12 mouse cellular contexts compared by ENCODE assay signal in the genomic region with DNA sequence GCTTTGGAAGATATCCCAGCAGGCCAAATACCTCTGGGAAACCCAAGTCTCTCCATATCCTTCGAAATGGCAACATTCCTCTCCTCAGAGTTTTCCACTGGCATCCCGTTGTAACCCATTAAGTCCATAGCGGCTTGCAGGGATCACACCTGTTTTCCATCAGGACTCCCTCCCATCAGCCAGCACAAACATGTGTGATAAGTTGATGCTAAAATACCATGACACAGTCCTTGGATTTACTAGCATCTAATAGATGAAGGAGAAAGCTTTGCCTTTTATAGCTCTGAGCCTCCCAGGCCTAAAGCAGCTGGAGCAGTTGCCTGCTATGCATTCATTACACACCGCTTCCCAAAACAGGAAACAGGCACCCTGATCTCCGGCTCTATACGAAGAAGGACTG.
DNase-seq lines count a peak whose midpoint lies in the region; ATAC-seq and TF ChIP-seq lines count a peak whose summit lies in the region.
"Had no signal": no experiment of that assay in that cellular context is flagged by ENCODE, and none has a peak within 500 bp of the region (broad histone marks: within the 10 kb centered on the region; RNA-seq: fewer than 3 reads in every experiment).

No protein-coding gene starts in this region.

- no peaks in the 10 kb centered on the region for H3K9me3 ChIP-seq in limb, embryonic 14.5 days (ENCODE audit: control insufficient read depth, low read length)
- H3K9me3 ChIP-seq: forebrain, embryonic 15.5 days had no signal

- intact Hi-C loops in gastrocnemius, adult 2 months (cut with DNase I), result no loop called here

- no peak for TF ChIP-seq CTCF in gastrocnemius, adult 2 months (IDR thresholded peaks at IDR 0.05)
- no peak for TF ChIP-seq CTCF in embryonic fibroblast, embryonic 13.5 days (IDR thresholded peaks at IDR 0.05; ENCODE audit: borderline replicate concordance, insufficient read depth, low read length)

- H3K27ac ChIP-seq in gastrocnemius, adult 2 months, result peak overlapping the region; percentile 24; the same call in 1 of the 2 replicates
- H3K27ac ChIP-seq in embryonic fibroblast, embryonic 13.5 days (ENCODE audit: insufficient read depth, low read length), result peak overlapping the region; percentile 93
- H3K27ac ChIP-seq in limb, embryonic 14.5 days (replicated peaks; ENCODE audit: low read depth, low read length), result peak overlapping the region; percentile 63
- H3K27ac ChIP-seq: forebrain, embryonic 15.5 days had no signal

- H3K4me3 ChIP-seq in gastrocnemius, adult 2 months, result no peak overlapping the region
- no peak overlapping the region for H3K4me3 ChIP-seq in embryonic fibroblast, embryonic 13.5 days (ENCODE audit: insufficient read depth, low read length)
- no peak overlapping the region for H3K4me3 ChIP-seq in limb, embryonic 14.5 days (replicated peaks; ENCODE audit: low read length)
- H3K4me3 ChIP-seq: forebrain, embryonic 15.5 days had no signal

- H3K4me2 ChIP-seq in limb, embryonic 14.5 days (replicated peaks; ENCODE audit: low read depth, low read length, severe bottlenecking), result no peak overlapping the region
- H3K4me2 ChIP-seq: forebrain, embryonic 15.5 days had no signal

- H3K4me1 ChIP-seq in embryonic fibroblast, embryonic 13.5 days (ENCODE audit: control insufficient read depth, insufficient read depth, low read length), result peaks cover 11% of the 10 kb centered on the region
- peaks cover 37% of the 10 kb centered on the region for H3K4me1 ChIP-seq in limb, embryonic 14.5 days (ENCODE audit: control insufficient read depth, insufficient read depth, low read length)
- H3K4me1 ChIP-seq: forebrain, embryonic 15.5 days had no signal

- no peaks in the 10 kb centered on the region for H3K36me3 ChIP-seq in limb, embryonic 14.5 days (ENCODE audit: control insufficient read depth, insufficient read depth, low read length)
- H3K36me3 ChIP-seq: forebrain, embryonic 15.5 days had no signal

- no peak overlapping the region for H3K9ac ChIP-seq in limb, embryonic 14.5 days (ENCODE audit: low read depth, low read length, severe bottlenecking)
- H3K9ac ChIP-seq: forebrain, embryonic 15.5 days had no signal

- no peak for TF ChIP-seq POLR2A in embryonic fibroblast, embryonic 13.5 days (IDR thresholded peaks at IDR 0.05; ENCODE audit: low read depth, low read length)
- TF ChIP-seq POLR2A in limb, embryonic 14.5 days (IDR thresholded peaks at IDR 0.05; ENCODE audit: borderline replicate concordance, extremely low read depth, insufficient read depth, insufficient read length), result no peak

- 11% methylated on average over 6 of the region's 6 CpGs for WGBS in limb, embryonic 14.5 days

- peak; percentile 86 for ATAC-seq in limb, embryonic 14.5 days (ENCODE audit: low FRiP score, low read depth)
- ATAC-seq: forebrain, embryonic 15.5 days had no signal

- no peaks in the 10 kb centered on the region for H3K27me3 ChIP-seq in limb, embryonic 14.5 days (ENCODE audit: control insufficient read depth, insufficient read depth, low read length)
- H3K27me3 ChIP-seq: forebrain, embryonic 15.5 days had no signal

- no peak for DNase-seq in gastrocnemius, adult 2 months
- no peak for DNase-seq in gastrocnemius, adult 18-20 months (ENCODE audit: low spot score)
- DNase-seq in NIH3T3 (ENCODE audit: low read depth), result peak; percentile 86
- DNase-seq in limb, embryonic 14.5 days (ENCODE audit: low spot score), result peak; percentile 80
- DNase-seq in right cerebral cortex, postnatal 25 days, result no peak
- DNase-seq in liver, result no peak
- DNase-seq in cerebellum, adult 9-10 months, result no peak
- DNase-seq: cerebellum, adult 11 months; kidney, adult 9 months; lung, adult 18-20 months had no signal

Comparison
In these comparisons a context has a peak if more than half of its experiments do, and no peak if none do; other contexts are left out.
1. DNase-seq: peak in NIH3T3 (single experiment) and limb, embryonic 14.5 days (single experiment); none in gastrocnemius, adult 2 months (single experiment), gastrocnemius, adult 18-20 months (single experiment), right cerebral cortex, postnatal 25 days (single experiment), liver (single experiment) and cerebellum, adult 9-10 months (single experiment).
2. H3K27ac ChIP-seq: peak in every context shown above with its lines; median percentile 93 in embryonic fibroblast, embryonic 13.5 days; 63 in limb, embryonic 14.5 days; 24 in gastrocnemius, adult 2 months.